Mouse (Mus musculus) forebrain, embryonic 13.5 days (tissue): Measurements from ENCODE around the gene Tmem259. TPM values are rescaled to one million over a fixed set of nuclear protein-coding genes. Genes with fewer than 3 reads are reported as not detected.
A peak's percentile ranks its signal among the peaks of the same experiment; 100 is the strongest.

Source experiments
- ATAC-seq: fragments of 200-750 bp; cut with Nextera tagmentation; 2 replicates; pipeline ENCODE4 v1.8.0; 2017
- H3K27ac ChIP-seq: fragments of 300-500 bp; sonication (generic); 2 replicates; pipeline ENCODE4 v1.5.1; 2015; ENCODE audit warnings: inconsistent platforms, mild to moderate bottlenecking, moderate library complexity
- H3K27me3 ChIP-seq: fragments of 300-500 bp; sonication (generic); 2 replicates; pipeline ENCODE4 v1.6.1; 2015; ENCODE audit warnings: mild to moderate bottlenecking, inconsistent platforms
- H3K36me3 ChIP-seq: fragments of 300-500 bp; sonication (generic); 2 replicates; pipeline ENCODE4 v1.6.1; 2015; ENCODE audit warnings: mild to moderate bottlenecking, inconsistent platforms; ENCODE audit not compliant: poor library complexity, severe bottlenecking
- H3K4me1 ChIP-seq: fragments of 300-500 bp; sonication (generic); 2 replicates; pipeline ENCODE4 v1.6.1; 2015; ENCODE audit warnings: inconsistent platforms
- H3K4me2 ChIP-seq: fragments of 300-500 bp; sonication (generic); 2 replicates; pipeline ENCODE4 v1.6.1; 2015; ENCODE audit warnings: inconsistent platforms, mild to moderate bottlenecking, moderate library complexity
- H3K4me3 ChIP-seq: fragments of 300-500 bp; sonication (generic); 2 replicates; pipeline ENCODE4 v1.5.1; 2015; ENCODE audit warnings: mild to moderate bottlenecking, inconsistent platforms
- H3K9ac ChIP-seq: fragments of 300-500 bp; sonication (generic); 2 replicates; pipeline ENCODE4 v1.6.1; 2015; ENCODE audit warnings: mild to moderate bottlenecking, inconsistent platforms
- H3K9me3 ChIP-seq: fragments of 300-500 bp; sonication (generic); replicated peaks from 2 replicates; pipeline ENCODE4 v1.6.1; 2016; ENCODE audit warnings: inconsistent platforms
- WGBS: fragments of 180-500 bp; shearing (Covaris S2); methylation state at CpG from one replicate; pipeline ENCODE4 v1.1.7; 2015; 5-methylcytosine and 5-hydroxymethylcytosine counted together
- polyA plus RNA-seq: library from polyadenylated mRNA; unstranded; fragments of >200 nt; fragmentation: Nextera tagmentation; extraction: Ambion mirVana; gene quantifications from 2 replicates; pipeline ENCODE4 v1.2.1, GENCODE M21; 2015

Gene Tmem259
- polyA plus RNA-seq, 1 experiment from 2014 or later: 12.0 TPM

GRCm38 (mm10) chr10:79928030-79928694 is 56.0 kb downstream of the Tmem259 start:
- H3K4me3 ChIP-seq: peak overlapping the region; percentile 98
- no peaks in the 10 kb centered on the region for H3K9me3 ChIP-seq
- WGBS: 2% methylated on average over 29 of the region's 29 CpGs
- H3K4me1 ChIP-seq: peaks cover 39% of the 10 kb centered on the region
- H3K27ac ChIP-seq: peak overlapping the region; percentile 89
- peak overlapping the region; percentile 93 for H3K4me2 ChIP-seq
- H3K9ac ChIP-seq: peak overlapping the region; percentile 88
- peaks cover 26% of the 10 kb centered on the region for H3K36me3 ChIP-seq
- ATAC-seq: no peak
- peaks cover 11% of the 10 kb centered on the region for H3K27me3 ChIP-seq

GRCm38 (mm10) chr10:79927324-79928029 is 56.7 kb downstream of the Tmem259 start:
- H3K4me3 ChIP-seq: peak overlapping the region; percentile 98
- H3K4me2 ChIP-seq: peak overlapping the region; percentile 93
- H3K9me3 ChIP-seq: no peaks in the 10 kb centered on the region
- WGBS: under 1% methylated on average over 54 of the region's 54 CpGs
- peaks cover 21% of the 10 kb centered on the region for H3K36me3 ChIP-seq
- peak overlapping the region; percentile 88 for H3K9ac ChIP-seq
- H3K27ac ChIP-seq: peak overlapping the region; percentile 89
- H3K27me3 ChIP-seq: peaks cover 18% of the 10 kb centered on the region
- H3K4me1 ChIP-seq: peaks cover 34% of the 10 kb centered on the region
- peak; percentile 39 for ATAC-seq

DNA sequence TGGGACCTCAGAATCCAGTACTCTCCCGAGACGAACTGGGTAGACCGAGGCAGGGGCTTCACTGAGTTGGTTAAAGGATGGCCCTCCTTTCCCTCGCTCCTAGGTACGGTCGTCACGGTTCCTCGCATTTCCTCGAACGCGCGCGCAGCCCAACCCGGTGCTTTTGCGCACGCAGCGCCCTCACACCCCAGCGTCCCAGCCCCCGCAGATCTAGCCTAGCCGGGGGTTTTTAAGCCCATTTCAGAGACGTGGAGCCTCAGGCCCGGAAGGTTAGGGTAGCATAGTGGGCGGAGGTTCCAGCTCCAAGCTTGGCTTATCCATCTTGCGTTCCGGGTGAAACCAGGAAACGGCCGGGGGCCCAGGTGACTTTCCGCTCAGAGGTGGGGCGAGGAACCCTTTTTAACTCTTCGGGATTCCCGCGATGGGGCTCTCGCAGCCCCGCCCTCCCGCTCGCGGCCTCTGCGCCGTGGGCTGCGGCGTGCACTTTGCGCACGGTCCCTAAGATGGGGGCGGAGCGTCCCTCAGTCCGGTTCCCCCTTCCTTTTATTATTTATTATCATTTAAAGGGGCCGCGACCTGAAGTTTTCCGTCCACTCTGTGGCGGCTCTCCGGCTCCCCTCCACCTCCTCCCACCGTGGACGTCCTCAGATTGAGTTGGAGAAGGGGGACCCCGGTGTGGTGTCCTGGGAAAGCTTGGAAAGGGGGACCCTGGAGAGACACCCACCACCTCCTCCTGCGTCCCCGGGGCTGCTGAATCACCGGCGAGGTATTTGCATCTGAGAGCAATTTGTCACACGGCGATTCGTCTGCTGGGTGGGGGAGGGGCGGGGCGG is 57.4 kb downstream of the Tmem259 start, which contains the start of gene Arid3a:
Gene Arid3a (plus strand): TSS at position 553 of the 833 bp plus-strand sequence.
- no peaks in the 10 kb centered on the region for H3K9me3 ChIP-seq
- peak within 1 kb of the TSS; percentile 88 for H3K9ac ChIP-seq
- peak within 1 kb of the TSS; percentile 98 for H3K4me3 ChIP-seq
- under 1% methylated on average over 63 of the region's 63 CpGs for WGBS
- peaks cover 34% of the 10 kb centered on the region for H3K4me1 ChIP-seq
- H3K27me3 ChIP-seq: peaks cover 26% of the 10 kb centered on the region
- peak within 1 kb of the TSS; percentile 93 for H3K4me2 ChIP-seq
- ATAC-seq: peak; percentile 85
- peaks cover 13% of the 10 kb centered on the region for H3K36me3 ChIP-seq
- H3K27ac ChIP-seq: peak within 1 kb of the TSS; percentile 89

GRCm38 (mm10) chr10:79925785-79926490 is 58.2 kb downstream of the Tmem259 start:
- H3K4me3 ChIP-seq: peak overlapping the region; percentile 98
- H3K9ac ChIP-seq: peak overlapping the region; percentile 88
- 0 out of 2 replicates have a peak overlapping the region, but pooled peaks have one; percentile 89 for H3K27ac ChIP-seq
- H3K4me1 ChIP-seq: peaks cover 41% of the 10 kb centered on the region
- ATAC-seq: no peak
- no peaks in the 10 kb centered on the region for H3K9me3 ChIP-seq
- H3K36me3 ChIP-seq: peaks cover 5% of the 10 kb centered on the region; the same call in 1 of the 2 replicates
- H3K4me2 ChIP-seq: peak overlapping the region; percentile 93
- WGBS: 9% methylated on average over 14 of the region's 15 CpGs
- H3K27me3 ChIP-seq: peaks cover 34% of the 10 kb centered on the region

- ATAC-seq: peak; percentile 3; the same call in 1 of the 2 replicates
- peaks cover 44% of the 10 kb centered on the region for H3K4me1 ChIP-seq
Observed at GRCm38 (mm10) chr10:79924998-79925784, 58.9 kb downstream of the Tmem259 start.

More at GRCm38 (mm10) chr10:79924998-79925784, 58.9 kb downstream of the Tmem259 start:
- no peaks in the 10 kb centered on the region for H3K9me3 ChIP-seq
- H3K4me3 ChIP-seq: no peak overlapping the region
- 13% methylated on average over 29 of the region's 29 CpGs for WGBS
- no peak overlapping the region for H3K9ac ChIP-seq
- H3K36me3 ChIP-seq: no peaks in the 10 kb centered on the region
- H3K27me3 ChIP-seq: peaks cover 41% of the 10 kb centered on the region
- H3K4me2 ChIP-seq: peak overlapping the region; percentile 93
- no peak overlapping the region for H3K27ac ChIP-seq

Other genes starting within 250 kb of the Tmem259 start
- 39.1 and 43.8 TPM in 2 replicates for gene Polrmt, start 237.7 kb downstream of the Tmem259 start, polyA plus RNA-seq
- gene Fgf22, start 229.3 kb downstream of the Tmem259 start, polyA plus RNA-seq: 0.48 and 0.71 TPM in 2 replicates
- gene Rnf126, start 217.4 kb downstream of the Tmem259 start, polyA plus RNA-seq: 70.9 and 74.8 TPM in 2 replicates
- 0.40 and 0.62 TPM in 2 replicates for gene Fstl3, start 207.1 kb downstream of the Tmem259 start, polyA plus RNA-seq
- gene Prss57, start 193.4 kb downstream of the Tmem259 start, polyA plus RNA-seq: 0.09 and 0.13 TPM in 2 replicates
- gene Palm, start 190.8 kb downstream of the Tmem259 start, polyA plus RNA-seq: 214 and 234 TPM in 2 replicates
- 0.71 and 1.1 TPM in 2 replicates for gene Misp, start 163.3 kb downstream of the Tmem259 start, polyA plus RNA-seq
- 148 and 171 TPM in 2 replicates for gene Ptbp1, start 129.9 kb downstream of the Tmem259 start, polyA plus RNA-seq
- gene Prtn3, start 109.9 kb downstream of the Tmem259 start, polyA plus RNA-seq: 12.8 and 15.9 TPM in 2 replicates
- gene Plppr3, start 109.7 kb downstream of the Tmem259 start, polyA plus RNA-seq: 290 and 308 TPM in 2 replicates
- 0.24 TPM in 1 of 2 replicates, not detected in the other for gene Elane, start 98.1 kb downstream of the Tmem259 start, polyA plus RNA-seq
- not detected in 2 replicates for gene Cfd, start 93.5 kb downstream of the Tmem259 start, polyA plus RNA-seq
- 49.0 and 59.0 TPM in 2 replicates for gene Med16, start 75.4 kb downstream of the Tmem259 start, polyA plus RNA-seq
- gene Gm26602, start 73.5 kb downstream of the Tmem259 start, polyA plus RNA-seq: 33.6 TPM in 1 of 2 replicates, not detected in the other
- gene Kiss1r, start 67.4 kb downstream of the Tmem259 start, polyA plus RNA-seq: 1.0 and 1.3 TPM in 2 replicates
- 200 and 217 TPM in 2 replicates for gene R3hdm4, start 63.1 kb downstream of the Tmem259 start, polyA plus RNA-seq
- gene Arid3a, start 57.3 kb downstream of the Tmem259 start, polyA plus RNA-seq: 2.5 and 3.6 TPM in 2 replicates
- gene Wdr18, start 24.2 kb downstream of the Tmem259 start, polyA plus RNA-seq: 80.2 and 94.8 TPM in 2 replicates
- 0.38 and 0.57 TPM in 2 replicates for gene Grin3b, start 13.6 kb downstream of the Tmem259 start, polyA plus RNA-seq
- 30.0 and 32.2 TPM in 2 replicates for gene Cnn2, start 4.3 kb upstream of the Tmem259 start, polyA plus RNA-seq
- gene Abca7, start 12.2 kb upstream of the Tmem259 start, polyA plus RNA-seq: 3.1 and 3.9 TPM in 2 replicates
- gene Arhgap45, start 32.3 kb upstream of the Tmem259 start, polyA plus RNA-seq: 1.2 and 1.3 TPM in 2 replicates
- gene Polr2e, start 55.5 kb upstream of the Tmem259 start, polyA plus RNA-seq: 193 and 199 TPM in 2 replicates
- 487 and 489 TPM in 2 replicates for gene Gpx4, start 62.8 kb upstream of the Tmem259 start, polyA plus RNA-seq
- 11.6 and 13.6 TPM in 2 replicates for gene Sbno2, start 121.2 kb upstream of the Tmem259 start, polyA plus RNA-seq
- 20.7 and 21.6 TPM in 2 replicates for gene Stk11, start 131.5 kb upstream of the Tmem259 start, polyA plus RNA-seq
- gene Atp5d, start 154.3 kb upstream of the Tmem259 start, polyA plus RNA-seq: 454 and 459 TPM in 2 replicates
- gene Cbarp, start 156.5 kb upstream of the Tmem259 start, polyA plus RNA-seq: 21.2 and 26.8 TPM in 2 replicates
- gene Midn, start 163.9 kb upstream of the Tmem259 start, polyA plus RNA-seq: 35.1 and 37.9 TPM in 2 replicates
- 274 and 308 TPM in 2 replicates for gene Cirbp, start 181.7 kb upstream of the Tmem259 start, polyA plus RNA-seq
- 12.2 and 12.6 TPM in 2 replicates for gene 1600002K03Rik, start 188.6 kb upstream of the Tmem259 start, polyA plus RNA-seq
- 17.7 and 19.5 TPM in 2 replicates for gene Efna2, start 195.2 kb upstream of the Tmem259 start, polyA plus RNA-seq
- 62.1 and 64.7 TPM in 2 replicates for gene Mum1, start 242.1 kb upstream of the Tmem259 start, polyA plus RNA-seq